Mouse (Mus musculus) thymus, postnatal 25 days (tissue): ENCODE results near the gene Atp23.
A peak's percentile ranks its signal among the peaks of the same experiment; 100 is the strongest.

ENCODE experiments used
- DNase-seq: peaks from one replicate; pipeline ENCODE4 v3.0.0; 2022

Gene Atp23

GRCm38 (mm10) chr10:126900821-126901487, at the start of gene Atp23:
Atp23 (minus strand) TSS chr10:126901355.
- peak; percentile 94 for DNase-seq

GRCm38 (mm10) chr10:126950572-126950971, 49.4 kb upstream of the Atp23 start:
- DNase-seq: no peak

GRCm38 (mm10) chr10:126949824-126950223, 48.7 kb upstream of the Atp23 start:
- no peak for DNase-seq

- no peak for DNase-seq
Observed at GRCm38 (mm10) chr10:126945531-126945930, 44.4 kb upstream of the Atp23 start.

- DNase-seq: no peak
Observed at GRCm38 (mm10) chr10:126940949-126941348, 39.8 kb upstream of the Atp23 start.

GRCm38 (mm10) chr10:126935556-126936381, 34.6 kb upstream of the Atp23 start:
- peak; percentile 50 for DNase-seq

- DNase-seq: no peak
Observed at GRCm38 (mm10) chr10:126935121-126935520, 34.0 kb upstream of the Atp23 start.

- DNase-seq: no peak
Observed at GRCm38 (mm10) chr10:126934561-126934960, 33.4 kb upstream of the Atp23 start.

- DNase-seq: no peak
Observed at GRCm38 (mm10) chr10:126931760-126932139, 30.6 kb upstream of the Atp23 start.

- DNase-seq: no peak
Observed at GRCm38 (mm10) chr10:126931123-126931759, 30.1 kb upstream of the Atp23 start.

- DNase-seq: no peak
Observed at GRCm38 (mm10) chr10:126930270-126931121, 29.3 kb upstream of the Atp23 start.

- DNase-seq: no peak
Observed at GRCm38 (mm10) chr10:126929543-126929942, 28.4 kb upstream of the Atp23 start.

GRCm38 (mm10) chr10:126928819-126929206, 27.7 kb upstream of the Atp23 start:
- no peak for DNase-seq

GRCm38 (mm10) chr10:126928011-126928818, 27.1 kb upstream of the Atp23 start:
- DNase-seq: no peak

GRCm38 (mm10) chr10:126927101-126927961, 26.2 kb upstream of the Atp23 start:
- no peak for DNase-seq

- no peak for DNase-seq
Observed at GRCm38 (mm10) chr10:126925391-126925790, 24.2 kb upstream of the Atp23 start.

GRCm38 (mm10) chr10:126924087-126924486, 22.9 kb upstream of the Atp23 start:
- no peak for DNase-seq

- DNase-seq: no peak
Observed at GRCm38 (mm10) chr10:126920220-126920619, 19.1 kb upstream of the Atp23 start.

GRCm38 (mm10) chr10:126919067-126919466, 17.9 kb upstream of the Atp23 start:
- peak; percentile 92 for DNase-seq

- DNase-seq: no peak
Observed at GRCm38 (mm10) chr10:126914288-126914687, 13.1 kb upstream of the Atp23 start.

- DNase-seq: no peak
Observed at GRCm38 (mm10) chr10:126911479-126911878, 10.3 kb upstream of the Atp23 start.
